Mouse (Mus musculus): ENCODE measurements around the gene Rbl1. TPM values are rescaled to one million over a fixed set of nuclear protein-coding genes. Genes with fewer than 3 reads are reported as not detected.

The Rbl1 gene
- polyA plus RNA-seq, 1 experiment from 2014 or later: 9.1 TPM

DNA sequence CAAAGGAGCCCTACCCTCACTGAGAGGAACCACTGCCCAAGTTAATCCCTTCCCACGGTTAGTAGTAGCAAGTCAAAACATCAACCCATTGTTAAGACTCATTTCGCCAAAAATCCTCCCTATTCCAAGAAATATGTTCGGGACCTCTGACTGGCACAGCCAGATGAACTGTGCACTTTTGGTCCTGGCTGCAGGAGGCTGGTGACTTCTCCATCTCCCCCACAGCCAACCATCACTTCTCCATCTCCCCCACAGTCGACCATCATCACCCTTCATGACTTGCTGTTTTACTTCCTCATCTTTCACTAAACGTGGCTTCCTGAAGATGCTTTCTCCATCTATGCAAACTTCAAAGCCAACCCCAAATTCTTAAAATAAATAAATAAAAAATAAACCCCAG, 65.5 kb downstream of the Rbl1 start:
- H3K4me2 ChIP-seq (replicated peaks; ENCODE audit: low read depth): no peak overlapping the region
- no peak overlapping the region for H3K27ac ChIP-seq (replicated peaks)
- H3K4me1 ChIP-seq (replicated peaks; ENCODE audit: control insufficient read depth, insufficient read depth): 0 out of 2 replicates have a peak, but pooled peaks cover 3% of the 10 kb centered on the region
- no peaks in the 10 kb centered on the region for H3K9me3 ChIP-seq (ENCODE audit: control insufficient read depth, low read length)
- DNase-seq (ENCODE audit: low spot score) (no peak), ATAC-seq (ENCODE audit: low FRiP score, low TSS enrichment) (no peak)
- H3K36me3 ChIP-seq (ENCODE audit: control insufficient read depth, insufficient read depth, low read length): no peaks in the 10 kb centered on the region
- TF ChIP-seq EP300 (optimal IDR thresholded peaks at IDR 0.05) (no peak), CTCF (IDR thresholded peaks at IDR 0.05; ENCODE audit: low read depth) (no peak)
- H3K4me3 ChIP-seq (ENCODE audit: low read depth, low read length): no peak overlapping the region
- no peak overlapping the region for H3K9ac ChIP-seq (ENCODE audit: low read length)
- H3K27me3 ChIP-seq (ENCODE audit: control insufficient read depth, insufficient read depth, low read length): no peaks in the 10 kb centered on the region
- 68% methylated on average over 5 of the region's 5 CpGs for WGBS

DNA sequence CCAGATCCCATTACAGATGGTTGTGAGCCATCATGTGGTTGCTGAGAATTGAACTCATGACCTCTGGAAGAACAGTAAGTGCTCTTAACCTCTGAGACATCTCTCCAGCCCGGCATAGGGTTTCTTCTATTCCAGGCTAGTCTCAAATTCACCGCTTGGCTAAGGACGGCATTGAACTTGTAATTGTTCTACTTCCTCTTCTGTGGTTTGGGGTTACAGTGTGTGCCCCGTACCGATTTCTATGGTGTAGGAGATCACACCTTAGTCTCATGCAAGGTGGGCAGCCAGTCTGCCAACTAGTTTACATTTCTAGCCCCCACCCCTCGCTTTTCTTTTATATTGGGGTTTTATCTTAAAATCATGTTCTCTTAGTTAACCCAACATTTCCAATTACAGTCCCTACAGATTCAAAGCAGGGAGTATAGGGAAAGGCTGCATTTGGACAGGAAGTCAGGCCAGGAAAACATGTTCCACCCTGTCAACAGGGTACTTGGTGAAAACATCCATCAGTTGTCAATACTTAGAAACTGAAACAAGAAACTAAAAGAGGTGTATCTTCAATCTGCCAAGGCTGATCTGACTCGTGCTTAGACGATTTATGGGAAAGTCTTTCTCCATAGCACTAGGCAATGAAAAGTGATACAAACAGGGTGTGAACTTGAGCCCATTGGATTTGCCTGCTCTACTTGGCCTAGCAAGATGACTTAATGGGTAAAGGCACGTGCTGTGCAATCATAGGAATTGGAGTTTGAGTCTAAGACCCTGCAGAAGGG, 66.2 kb downstream of the Rbl1 start:
- DNase-seq (ENCODE audit: low spot score) (no peak), ATAC-seq (ENCODE audit: low FRiP score, low TSS enrichment) (no peak)
- H3K27ac ChIP-seq (replicated peaks): no peak overlapping the region
- H3K36me3 ChIP-seq (ENCODE audit: control insufficient read depth, insufficient read depth, low read length): no peaks in the 10 kb centered on the region
- H3K9me3 ChIP-seq (ENCODE audit: control insufficient read depth, low read length): no peaks in the 10 kb centered on the region
- no peak overlapping the region for H3K9ac ChIP-seq (ENCODE audit: low read length)
- no peak overlapping the region for H3K4me3 ChIP-seq (ENCODE audit: low read depth, low read length)
- H3K4me2 ChIP-seq (replicated peaks; ENCODE audit: low read depth): no peak overlapping the region
- TF ChIP-seq CTCF (IDR thresholded peaks at IDR 0.05; ENCODE audit: low read depth) (no peak), EP300 (optimal IDR thresholded peaks at IDR 0.05) (no peak)
- WGBS: 76% methylated on average over 9 of the region's 9 CpGs
- peaks cover 3% of the 10 kb centered on the region; the same call in 1 of the 2 replicates for H3K4me1 ChIP-seq (replicated peaks; ENCODE audit: control insufficient read depth, insufficient read depth)
- no peaks in the 10 kb centered on the region for H3K27me3 ChIP-seq (ENCODE audit: control insufficient read depth, insufficient read depth, low read length)

DNA sequence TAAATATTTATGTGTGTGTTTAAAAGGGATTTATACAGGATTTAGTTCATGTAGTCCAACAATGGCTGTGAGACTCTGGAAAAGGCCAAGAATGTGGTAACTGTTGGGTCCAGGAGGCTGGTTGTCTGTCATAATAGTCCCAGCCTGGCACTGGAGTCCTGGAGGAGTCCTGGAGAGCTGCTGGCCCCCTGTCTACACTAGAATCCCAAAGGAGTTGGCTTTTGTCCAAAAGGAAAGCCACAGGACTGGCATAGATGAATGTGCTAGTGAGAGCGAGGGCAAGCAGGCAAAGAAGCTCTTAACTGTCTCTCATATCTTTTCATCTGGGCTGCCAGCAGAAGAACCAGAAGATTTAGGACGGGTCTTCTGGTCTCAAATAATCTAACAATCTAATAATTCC, 67.7 kb downstream of the Rbl1 start:
- Histone ChIP-seq H3K36me3 (ENCODE audit: control insufficient read depth, insufficient read depth, low read length) (no peaks in the 10 kb centered on the region), H3K27ac (replicated peaks) (peak overlapping the region; percentile 75), H3K4me2 (replicated peaks; ENCODE audit: low read depth) (no peak overlapping the region), H3K4me3 (ENCODE audit: low read depth, low read length) (no peak overlapping the region), H3K27me3 (ENCODE audit: control insufficient read depth, insufficient read depth, low read length) (no peaks in the 10 kb centered on the region), H3K9me3 (ENCODE audit: control insufficient read depth, low read length) (no peaks in the 10 kb centered on the region), H3K9ac (ENCODE audit: low read length) (no peak overlapping the region), H3K4me1 (replicated peaks; ENCODE audit: control insufficient read depth, insufficient read depth) (peaks cover 3% of the 10 kb centered on the region; the same call in 1 of the 2 replicates)
- TF ChIP-seq EP300 (optimal IDR thresholded peaks at IDR 0.05): no peak
- no peak for TF ChIP-seq CTCF (IDR thresholded peaks at IDR 0.05; ENCODE audit: low read depth)
- no peak for DNase-seq (ENCODE audit: low spot score)
- WGBS: 53% methylated on average over 2 of the region's 2 CpGs
- ATAC-seq (ENCODE audit: low FRiP score, low TSS enrichment): peak; percentile 9; the same call in 1 of the 2 replicates

- H3K27me3 ChIP-seq (ENCODE audit: control insufficient read depth, insufficient read depth, low read length): no peaks in the 10 kb centered on the region
- H3K9ac ChIP-seq (ENCODE audit: low read length): no peak overlapping the region
- no peak for DNase-seq (ENCODE audit: low spot score)
- no peaks in the 10 kb centered on the region for H3K36me3 ChIP-seq (ENCODE audit: control insufficient read depth, insufficient read depth, low read length)
- no peak for TF ChIP-seq EP300 (optimal IDR thresholded peaks at IDR 0.05)
- no peak for TF ChIP-seq CTCF (IDR thresholded peaks at IDR 0.05; ENCODE audit: low read depth)
- no peak overlapping the region for H3K4me3 ChIP-seq (ENCODE audit: low read depth, low read length)
- ATAC-seq (ENCODE audit: low FRiP score, low TSS enrichment): no peak
- no peak overlapping the region for H3K4me2 ChIP-seq (replicated peaks; ENCODE audit: low read depth)
- H3K27ac ChIP-seq (replicated peaks): no peak overlapping the region; the same call in 1 of the 2 replicates
- H3K9me3 ChIP-seq (ENCODE audit: control insufficient read depth, low read length): no peaks in the 10 kb centered on the region
- WGBS: 65% methylated on average over 4 of the region's 4 CpGs
- H3K4me1 ChIP-seq (replicated peaks; ENCODE audit: control insufficient read depth, insufficient read depth): peaks cover 3% of the 10 kb centered on the region; the same call in 1 of the 2 replicates
Measured at GRCm38 (mm10) chr2:157136176-157136575, 68.2 kb downstream of the Rbl1 start.

GRCm38 (mm10) chr2:157135529-157136120, 68.7 kb downstream of the Rbl1 start:
- 66% methylated on average over 10 of the region's 10 CpGs for WGBS
- H3K36me3 ChIP-seq (ENCODE audit: control insufficient read depth, insufficient read depth, low read length): no peaks in the 10 kb centered on the region
- H3K9ac ChIP-seq (ENCODE audit: low read length): 0 out of 2 replicates have a peak overlapping the region, but pooled peaks have one; percentile 38
- H3K4me3 ChIP-seq (ENCODE audit: low read depth, low read length): peak overlapping the region; percentile 69
- TF ChIP-seq EP300 (optimal IDR thresholded peaks at IDR 0.05) (no peak), CTCF (IDR thresholded peaks at IDR 0.05; ENCODE audit: low read depth) (no peak)
- DNase-seq (ENCODE audit: low spot score): no peak
- peak overlapping the region; percentile 82 for H3K27ac ChIP-seq (replicated peaks)
- H3K4me2 ChIP-seq (replicated peaks; ENCODE audit: low read depth): peak overlapping the region; percentile 95
- peaks cover 3% of the 10 kb centered on the region; the same call in 1 of the 2 replicates for H3K4me1 ChIP-seq (replicated peaks; ENCODE audit: control insufficient read depth, insufficient read depth)
- no peaks in the 10 kb centered on the region for H3K9me3 ChIP-seq (ENCODE audit: control insufficient read depth, low read length)
- ATAC-seq (ENCODE audit: low FRiP score, low TSS enrichment): no peak
- no peaks in the 10 kb centered on the region for H3K27me3 ChIP-seq (ENCODE audit: control insufficient read depth, insufficient read depth, low read length)

GRCm38 (mm10) chr2:157135014-157135413, 69.3 kb downstream of the Rbl1 start, which contains the start of gene Samhd1:
Samhd1 (minus strand) TSS chr2:157135265.
- H3K27ac ChIP-seq (replicated peaks): peak within 1 kb of the TSS; percentile 82
- peak; percentile 91 for ATAC-seq (ENCODE audit: low FRiP score, low TSS enrichment)
- no peaks in the 10 kb centered on the region for H3K9me3 ChIP-seq (ENCODE audit: control insufficient read depth, low read length)
- peak; percentile 97 for DNase-seq (ENCODE audit: low spot score)
- peaks cover 3% of the 10 kb centered on the region; the same call in 1 of the 2 replicates for H3K4me1 ChIP-seq (replicated peaks; ENCODE audit: control insufficient read depth, insufficient read depth)
- H3K4me3 ChIP-seq (ENCODE audit: low read depth, low read length): peak within 1 kb of the TSS; percentile 69
- no peaks in the 10 kb centered on the region for H3K36me3 ChIP-seq (ENCODE audit: control insufficient read depth, insufficient read depth, low read length)
- TF ChIP-seq EP300 (optimal IDR thresholded peaks at IDR 0.05): no peak
- no peak; the same call in 1 of the 2 replicates for TF ChIP-seq CTCF (IDR thresholded peaks at IDR 0.05; ENCODE audit: low read depth)
- H3K9ac ChIP-seq (ENCODE audit: low read length): peak within 1 kb of the TSS; percentile 75
- H3K4me2 ChIP-seq (replicated peaks; ENCODE audit: low read depth): peak within 1 kb of the TSS; percentile 95
- under 1% methylated on average over 32 of the region's 32 CpGs for WGBS
- no peaks in the 10 kb centered on the region for H3K27me3 ChIP-seq (ENCODE audit: control insufficient read depth, insufficient read depth, low read length)

All from stomach, postnatal 0 days (tissue).